Mouse (Mus musculus) C2C12 (cell line): ENCODE measurements around the gene Lin9.

Source experiments
- CEBPB ChIP-seq: IDR thresholded peaks from one replicate; pipeline ENCODE4 v1.6.1; 2011; ENCODE audit warnings: low read depth, mild to moderate bottlenecking, control low read depth, moderate library complexity
- CTCF ChIP-seq: IDR thresholded peaks from one replicate; pipeline ENCODE4 v1.5.1; 2011; ENCODE audit not compliant: control insufficient read depth, insufficient read depth, insufficient read length
- MYOD1 ChIP-seq: IDR thresholded peaks from one replicate; pipeline ENCODE4 v1.6.1; 2011; ENCODE audit warnings: low read depth; ENCODE audit not compliant: control insufficient read depth, insufficient read length

GRCm38 (mm10) chr1:180606796-180607577 lies 34.0 kb upstream of the Lin9 start:
- TF ChIP-seq CTCF (no peak), MYOD1 (no peak), CEBPB (no peak)
